Mouse (Mus musculus) midbrain, postnatal 0 days (tissue): Measurements from ENCODE around the gene Gpr26. TPM values are rescaled to one million over a fixed set of nuclear protein-coding genes. Genes with fewer than 3 reads are reported as not detected.

Source experiments
- ATAC-seq: fragments of 200-750 bp; cut with Nextera tagmentation; 2 replicates; pipeline ENCODE4 v1.8.0; 2017; ENCODE audit warnings: moderate number of reproducible peaks, mild to moderate bottlenecking, moderate TSS enrichment, moderate library complexity; ENCODE audit not compliant: low FRiP score
- DNase-seq: peaks from one replicate; pipeline ENCODE4 v3.0.0-alpha.2; 2015; ENCODE audit warnings: low spot score
- H3K27ac ChIP-seq: fragments of 300-500 bp; sonication (generic); 2 replicates; pipeline ENCODE4 v1.5.1; 2014; ENCODE audit warnings: low read depth, mild to moderate bottlenecking, low read length, mixed read lengths
- H3K27me3 ChIP-seq: fragments of 300-500 bp; sonication (generic); 2 replicates; pipeline ENCODE4 v1.6.1; 2014; ENCODE audit warnings: low read length, control low read depth, mixed read lengths; ENCODE audit not compliant: insufficient read depth
- H3K36me3 ChIP-seq: fragments of 300-500 bp; sonication (generic); 2 replicates; pipeline ENCODE4 v1.6.1; 2014; ENCODE audit warnings: low read length, control low read depth, mixed read lengths; ENCODE audit not compliant: insufficient read depth
- H3K4me1 ChIP-seq: fragments of 300-500 bp; sonication (generic); 2 replicates; pipeline ENCODE4 v1.6.1; 2014; ENCODE audit warnings: mild to moderate bottlenecking, control low read depth, antibody characterized with exemption, low read length, mixed read lengths; ENCODE audit not compliant: insufficient read depth
- H3K4me2 ChIP-seq: fragments of 300-500 bp; sonication (generic); 2 replicates; pipeline ENCODE4 v1.6.1; 2014; ENCODE audit warnings: low read depth, mild to moderate bottlenecking, low read length, mixed read lengths; ENCODE audit not compliant: poor library complexity, severe bottlenecking
- H3K4me3 ChIP-seq: fragments of 300-500 bp; sonication (generic); 2 replicates; pipeline ENCODE4 v1.5.1; 2014; ENCODE audit warnings: low read depth, mild to moderate bottlenecking, low read length, moderate library complexity
- H3K9ac ChIP-seq: fragments of 300-500 bp; sonication (generic); replicated peaks from 2 replicates; pipeline ENCODE4 v1.6.1; 2014; ENCODE audit warnings: mild to moderate bottlenecking, low read length, moderate library complexity, mixed read lengths; ENCODE audit not compliant: poor library complexity, severe bottlenecking
- H3K9me3 ChIP-seq: fragments of 300-500 bp; sonication (generic); 2 replicates; pipeline ENCODE4 v1.6.1; 2016; ENCODE audit warnings: low read length, control low read depth
- CTCF ChIP-seq: IDR thresholded peaks from 2 replicates; pipeline ENCODE4 v1.5.1; 2016; ENCODE audit warnings: antibody characterized with exemption, mild to moderate bottlenecking
- WGBS: fragments of 180-500 bp; shearing (Covaris S2); extraction: QIAGEN DNeasy Blood & Tissue Kit; methylation state at CpG from one replicate; pipeline ENCODE4 v1.1.7; 2014; 5-methylcytosine and 5-hydroxymethylcytosine counted together
- polyA plus RNA-seq: library from polyadenylated mRNA; unstranded; fragments of >200 nt; fragmentation: Nextera tagmentation; extraction: Ambion mirVana; gene quantifications from 2 replicates; pipeline ENCODE4 v1.2.1, GENCODE M21; 2015
- total RNA-seq: library from RNA; depleted of rRNA; stranded (reverse); fragments of >200 nt; gene quantifications from 2 replicates; pipeline ENCODE4 v1.2.3, GENCODE M21; 2014; rRNA removed

Gpr26 gene
- total RNA-seq (28.9 and 30.5 TPM in 2 replicates), polyA plus RNA-seq (2.3 and 2.7 TPM in 2 replicates)

GRCm38 (mm10) chr7:131966023-131966915 is at the start of gene Gpr26:
Gene Gpr26 (plus strand): TSS chr7:131966460.
- no peaks in the 10 kb centered on the region for H3K27me3 ChIP-seq
- H3K4me2 ChIP-seq = peak within 1 kb of the TSS; percentile 83
- H3K4me3 ChIP-seq = peak within 1 kb of the TSS; percentile 67
- H3K4me1 ChIP-seq = peaks cover 23% of the 10 kb centered on the region
- under 1% methylated on average over 31 of the region's 32 CpGs for WGBS
- DNase-seq = peak; percentile 51
- peak; percentile 51 for TF ChIP-seq CTCF
- H3K27ac ChIP-seq = peak within 1 kb of the TSS; percentile 89
- H3K9ac ChIP-seq = peak within 1 kb of the TSS; percentile 81
- H3K36me3 ChIP-seq = no peaks in the 10 kb centered on the region
- ATAC-seq = peak; percentile 80
- no peaks in the 10 kb centered on the region for H3K9me3 ChIP-seq

GRCm38 (mm10) chr7:131917384-131917783 is 48.9 kb upstream of the Gpr26 start:
- ATAC-seq = no peak
- H3K4me1 ChIP-seq = no peaks in the 10 kb centered on the region
- no peaks in the 10 kb centered on the region for H3K9me3 ChIP-seq
- 63% methylated on average over 7 of the region's 7 CpGs for WGBS
- no peak overlapping the region for H3K4me3 ChIP-seq
- H3K36me3 ChIP-seq = no peaks in the 10 kb centered on the region
- no peak for TF ChIP-seq CTCF
- no peak overlapping the region for H3K27ac ChIP-seq
- H3K27me3 ChIP-seq = no peaks in the 10 kb centered on the region
- no peak overlapping the region for H3K4me2 ChIP-seq
- no peak for DNase-seq
- no peak overlapping the region for H3K9ac ChIP-seq

GRCm38 (mm10) chr7:131927288-131928050 is 38.8 kb upstream of the Gpr26 start:
- TF ChIP-seq CTCF = no peak
- H3K9ac ChIP-seq = no peak overlapping the region
- H3K27me3 ChIP-seq = no peaks in the 10 kb centered on the region
- 29% methylated on average over 9 of the region's 9 CpGs for WGBS
- no peak overlapping the region for H3K4me3 ChIP-seq
- no peak overlapping the region for H3K27ac ChIP-seq
- H3K36me3 ChIP-seq = no peaks in the 10 kb centered on the region
- H3K9me3 ChIP-seq = no peaks in the 10 kb centered on the region
- DNase-seq (no peak), ATAC-seq (no peak)
- no peaks in the 10 kb centered on the region for H3K4me1 ChIP-seq
- H3K4me2 ChIP-seq = no peak overlapping the region

- no peak for ATAC-seq
- Histone ChIP-seq H3K9me3 (peaks cover 6% of the 10 kb centered on the region; the same call in 1 of the 2 replicates), H3K4me1 (no peaks in the 10 kb centered on the region), H3K27me3 (no peaks in the 10 kb centered on the region), H3K9ac (no peak overlapping the region), H3K4me3 (no peak overlapping the region), H3K4me2 (no peak overlapping the region), H3K36me3 (no peaks in the 10 kb centered on the region), H3K27ac (no peak overlapping the region)
- no peak for DNase-seq
- WGBS = 87% methylated on average over 3 of the region's 3 CpGs
- TF ChIP-seq CTCF = no peak
Measured at GRCm38 (mm10) chr7:131937611-131938010, 28.6 kb upstream of the Gpr26 start.

- H3K27ac ChIP-seq = no peak overlapping the region
- no peaks in the 10 kb centered on the region for H3K4me1 ChIP-seq
- H3K27me3 ChIP-seq = no peaks in the 10 kb centered on the region
- H3K9ac ChIP-seq = no peak overlapping the region
- no peak for TF ChIP-seq CTCF
- no peak for ATAC-seq
- H3K9me3 ChIP-seq = no peaks in the 10 kb centered on the region
- no peak overlapping the region for H3K4me3 ChIP-seq
- 86% methylated on average over 5 of the region's 5 CpGs for WGBS
- no peaks in the 10 kb centered on the region for H3K36me3 ChIP-seq
- DNase-seq = no peak
- H3K4me2 ChIP-seq = no peak overlapping the region
Measured at GRCm38 (mm10) chr7:131951131-131951530, 15.1 kb upstream of the Gpr26 start.
